9 mouse cellular contexts compared by ENCODE assay signal in genomic region chr9:14859868-14860639, GRCm38 (mm10). TPM values are rescaled to one million over a fixed set of nuclear protein-coding genes. Genes with fewer than 3 reads are reported as not detected.
DNase-seq lines count a peak whose midpoint lies in the region; ATAC-seq and TF ChIP-seq lines count a peak whose summit lies in the region.
"Had no signal": no experiment of that assay in that cellular context is flagged by ENCODE, and none has a peak within 500 bp of the region (broad histone marks: within the 10 kb centered on the region; RNA-seq: fewer than 3 reads in every experiment).

Gene Gpr83, plus strand, starts transcription at chr9:14860210.

- no peaks in the 10 kb centered on the region for H3K9me3 ChIP-seq in forebrain, embryonic 10.5 days
- H3K9me3 ChIP-seq in hindbrain, postnatal 0 days (ENCODE audit: low read length): no peaks in the 10 kb centered on the region
- no peaks in the 10 kb centered on the region for H3K9me3 ChIP-seq in limb, embryonic 15.5 days

- under 1% methylated on average over 47 of the region's 47 CpGs for WGBS in cerebellum, adult 2 months
- WGBS in forebrain, embryonic 10.5 days: 2% methylated on average over 47 of the region's 47 CpGs
- WGBS in hindbrain, postnatal 0 days: under 1% methylated on average over 47 of the region's 47 CpGs
- WGBS in limb, embryonic 15.5 days: 2% methylated on average over 47 of the region's 47 CpGs
- WGBS in olfactory bulb, adult 2 months: 2% methylated on average over 47 of the region's 47 CpGs

- peak within 1 kb of the TSS; percentile 88 for H3K4me2 ChIP-seq in hindbrain, postnatal 0 days (ENCODE audit: low read depth, low read length)
- H3K4me2 ChIP-seq in limb, embryonic 15.5 days: peak within 1 kb of the TSS; percentile 73

- H3K4me1 ChIP-seq in cerebellum, adult 2 months (ENCODE audit: control insufficient read depth, insufficient read depth, low read length): peaks cover 9% of the 10 kb centered on the region
- H3K4me1 ChIP-seq in forebrain, embryonic 10.5 days: peaks cover 10% of the 10 kb centered on the region
- H3K4me1 ChIP-seq in hindbrain, postnatal 0 days (ENCODE audit: insufficient read depth, low read length): peaks cover 5% of the 10 kb centered on the region
- H3K4me1 ChIP-seq in limb, embryonic 15.5 days: peaks cover 9% of the 10 kb centered on the region
- H3K4me1 ChIP-seq in olfactory bulb, adult 2 months (ENCODE audit: control insufficient read depth, insufficient read depth, low read length): peaks cover 15% of the 10 kb centered on the region

- DNase-seq in cerebellum, adult 2 months: peak; percentile 17 to 36
- no peak for DNase-seq in cerebellum, adult 9-11 months
- peak; percentile 10 to 19 for DNase-seq in CD8-positive naive resting alpha-beta T cell, adult 2 months (ENCODE audit: low read depth in 2 of 2, low spot score in 2 of 2)
- DNase-seq in forebrain, embryonic 10.5 days (ENCODE audit: extremely low spot score, low spot score): peak; percentile 60
- peak; percentile 62 for DNase-seq in hindbrain, postnatal 0 days (ENCODE audit: low spot score)
- DNase-seq in natural killer cell, adult 2 months (ENCODE audit: low spot score in 2 of 2): no peak

- no peak for TF ChIP-seq CTCF in cerebellum, adult 2 months (IDR thresholded peaks at IDR 0.05; ENCODE audit: borderline replicate concordance, insufficient read depth, low read depth, low read length)
- TF ChIP-seq CTCF in hindbrain, postnatal 0 days (IDR thresholded peaks at IDR 0.05; ENCODE audit: low read depth): no peak
- no peak for TF ChIP-seq CTCF in olfactory bulb, adult 2 months (IDR thresholded peaks at IDR 0.05; ENCODE audit: insufficient read depth, low read depth, low read length)

- TF ChIP-seq POLR2A in cerebellum, adult 2 months (IDR thresholded peaks at IDR 0.05; ENCODE audit: borderline replicate concordance, insufficient read depth, low read length): no peak
- no peak for TF ChIP-seq POLR2A in olfactory bulb, adult 2 months (IDR thresholded peaks at IDR 0.05; ENCODE audit: insufficient read depth, low read depth, low read length)

- no peaks in the 10 kb centered on the region for H3K27me3 ChIP-seq in cerebellum, adult 2 months (ENCODE audit: control insufficient read depth, insufficient read depth, low read length)
- peaks cover 72% of the 10 kb centered on the region for H3K27me3 ChIP-seq in forebrain, embryonic 10.5 days (ENCODE audit: poor library complexity, severe bottlenecking)
- H3K27me3 ChIP-seq in hindbrain, postnatal 0 days (ENCODE audit: insufficient read depth, low read length): peaks cover 18% of the 10 kb centered on the region
- H3K27me3 ChIP-seq in limb, embryonic 15.5 days: peaks cover 74% of the 10 kb centered on the region

- peak; percentile 85 for ATAC-seq in hindbrain, postnatal 0 days
- 0 out of 2 replicates have a peak, but pooled peaks have one; percentile 67 for ATAC-seq in limb, embryonic 15.5 days (ENCODE audit: insufficient number of reproducible peaks, low FRiP score, low TSS enrichment, low read depth)

- no peaks in the 10 kb centered on the region for H3K36me3 ChIP-seq in forebrain, embryonic 10.5 days (replicated peaks)
- no peaks in the 10 kb centered on the region for H3K36me3 ChIP-seq in hindbrain, postnatal 0 days (ENCODE audit: insufficient read depth, low read length)
- no peaks in the 10 kb centered on the region for H3K36me3 ChIP-seq in limb, embryonic 15.5 days

- peak within 1 kb of the TSS; percentile 49 for H3K4me3 ChIP-seq in cerebellum, adult 2 months (replicated peaks; ENCODE audit: insufficient read depth, low read depth, low read length)
- H3K4me3 ChIP-seq in forebrain, embryonic 10.5 days: peak within 1 kb of the TSS; percentile 60
- H3K4me3 ChIP-seq in hindbrain, postnatal 0 days (ENCODE audit: low read length): peak within 1 kb of the TSS; percentile 42
- peak within 1 kb of the TSS; percentile 38 for H3K4me3 ChIP-seq in limb, embryonic 15.5 days
- peak within 1 kb of the TSS; percentile 50 for H3K4me3 ChIP-seq in olfactory bulb, adult 2 months (ENCODE audit: insufficient read depth, low read depth, low read length)

- peak within 1 kb of the TSS; percentile 45 for H3K9ac ChIP-seq in hindbrain, postnatal 0 days (replicated peaks; ENCODE audit: low read length)
- no peak within 1 kb of the TSS for H3K9ac ChIP-seq in limb, embryonic 15.5 days

- no peak within 1 kb of the TSS for H3K27ac ChIP-seq in cerebellum, adult 2 months (ENCODE audit: insufficient read depth, low read length)
- peak within 1 kb of the TSS; percentile 30; the same call in 1 of the 2 replicates for H3K27ac ChIP-seq in forebrain, embryonic 10.5 days
- H3K27ac ChIP-seq in hindbrain, postnatal 0 days: no peak within 1 kb of the TSS
- H3K27ac ChIP-seq in limb, embryonic 15.5 days: no peak within 1 kb of the TSS
- peak within 1 kb of the TSS; percentile 17; the same call in 1 of the 2 replicates for H3K27ac ChIP-seq in olfactory bulb, adult 2 months (ENCODE audit: insufficient read depth, low read depth, low read length)

RNA-seq across cellular contexts. Expression of gene Gpr83, which starts in this region (rescaled TPM):
- polyA plus RNA-seq in cerebellum, adult 2 months (2012; rRNA removed): 2.5 and 2.8 TPM in 2 replicates
- 0.14 and 0.30 TPM in 2 replicates for polyA plus RNA-seq in forebrain, embryonic 10.5 days (2016; fragmentation: Nextera tagmentation; extraction: Ambion mirVana)
- total RNA-seq in hindbrain, postnatal 0 days (2014; rRNA removed): 1.4 and 3.7 TPM in 2 replicates
- 1.8 TPM in 2 replicates for polyA plus RNA-seq in hindbrain, postnatal 0 days (2015; fragmentation: Nextera tagmentation; extraction: Ambion mirVana)
- polyA plus RNA-seq in limb, embryonic 15.5 days (2015; fragmentation: Nextera tagmentation; extraction: Ambion mirVana): 3.3 and 3.6 TPM in 2 replicates
- polyA plus RNA-seq in olfactory bulb, adult 2 months (2012; ENCODE audit: insufficient read depth, insufficient read length, low replicate concordance, missing spikeins): not detected in 2 replicates
- polyA plus RNA-seq: C2C12 had no signal

Comparison
In these comparisons a context has a peak if more than half of its experiments do, and no peak if none do; other contexts are left out.
1. DNase-seq: peak in cerebellum, adult 2 months (2 of 2), CD8-positive naive resting alpha-beta T cell, adult 2 months (2 of 2) and hindbrain, postnatal 0 days (single experiment); none in cerebellum, adult 9-11 months (single experiment) and natural killer cell, adult 2 months (0 of 2).
2. Peak in DNase-seq, H3K4me3 ChIP-seq and H3K27ac ChIP-seq in forebrain, embryonic 10.5 days; RNA of the gene not detected or under 1 TPM.
3. Peak in every context shown above with its lines, with median percentiles within 50 percentile points of each other: H3K4me3 ChIP-seq.